Mouse (Mus musculus) embryonic facial prominence, embryonic 12.5 days (tissue): ENCODE results near the gene Ncf4. TPM values are rescaled to one million over a fixed set of nuclear protein-coding genes. Genes with fewer than 3 reads are reported as not detected.
"Not testable (repeated sequence)": the region's sequence is repeated elsewhere in the genome, so short reads cannot be mapped to it uniquely, and the experiment has no call there.

Experiments
- ATAC-seq: fragments of 200-750 bp; cut with Nextera tagmentation; 2 replicates; pipeline ENCODE4 v1.8.0; 2017; ENCODE audit not compliant: insufficient number of reproducible peaks, insufficient read depth, low FRiP score, low TSS enrichment
- H3K27ac ChIP-seq: fragments of 300-500 bp; sonication (generic); 2 replicates; pipeline ENCODE4 v1.5.1; 2016; ENCODE audit warnings: mild to moderate bottlenecking
- H3K27me3 ChIP-seq: fragments of 300-500 bp; sonication (generic); 2 replicates; pipeline ENCODE4 v1.6.1; 2016; ENCODE audit warnings: mild to moderate bottlenecking, moderate library complexity
- H3K36me3 ChIP-seq: fragments of 300-500 bp; sonication (generic); 2 replicates; pipeline ENCODE4 v1.6.1; 2016; ENCODE audit warnings: mild to moderate bottlenecking
- H3K4me1 ChIP-seq: fragments of 300-500 bp; sonication (generic); 2 replicates; pipeline ENCODE4 v1.6.1; 2016
- H3K4me2 ChIP-seq: fragments of 300-500 bp; sonication (generic); replicated peaks from 2 replicates; pipeline ENCODE4 v1.6.1; 2016; ENCODE audit warnings: mild to moderate bottlenecking, moderate library complexity
- H3K4me3 ChIP-seq: fragments of 300-500 bp; sonication (generic); 2 replicates; pipeline ENCODE4 v1.5.1; 2016; ENCODE audit warnings: mild to moderate bottlenecking
- H3K9ac ChIP-seq: fragments of 300-500 bp; sonication (generic); 2 replicates; pipeline ENCODE4 v1.6.1; 2016; ENCODE audit warnings: mild to moderate bottlenecking, moderate library complexity
- H3K9me3 ChIP-seq: fragments of 300-500 bp; sonication (generic); 2 replicates; pipeline ENCODE4 v1.6.1; 2016; ENCODE audit warnings: mild to moderate bottlenecking, moderate library complexity
- WGBS: fragments of 180-500 bp; shearing (Covaris S2); methylation state at CpG from one replicate; pipeline ENCODE4 v1.1.7; 2016; 5-methylcytosine and 5-hydroxymethylcytosine counted together
- polyA plus RNA-seq: library from polyadenylated mRNA; unstranded; fragments of >200 nt; fragmentation: Nextera tagmentation; extraction: Ambion mirVana; gene quantifications from 2 replicates; pipeline ENCODE4 v1.2.1, GENCODE M21; 2016

Gene Ncf4
- polyA plus RNA-seq, 1 experiment from 2014 or later, result 5.8 TPM

DNA sequence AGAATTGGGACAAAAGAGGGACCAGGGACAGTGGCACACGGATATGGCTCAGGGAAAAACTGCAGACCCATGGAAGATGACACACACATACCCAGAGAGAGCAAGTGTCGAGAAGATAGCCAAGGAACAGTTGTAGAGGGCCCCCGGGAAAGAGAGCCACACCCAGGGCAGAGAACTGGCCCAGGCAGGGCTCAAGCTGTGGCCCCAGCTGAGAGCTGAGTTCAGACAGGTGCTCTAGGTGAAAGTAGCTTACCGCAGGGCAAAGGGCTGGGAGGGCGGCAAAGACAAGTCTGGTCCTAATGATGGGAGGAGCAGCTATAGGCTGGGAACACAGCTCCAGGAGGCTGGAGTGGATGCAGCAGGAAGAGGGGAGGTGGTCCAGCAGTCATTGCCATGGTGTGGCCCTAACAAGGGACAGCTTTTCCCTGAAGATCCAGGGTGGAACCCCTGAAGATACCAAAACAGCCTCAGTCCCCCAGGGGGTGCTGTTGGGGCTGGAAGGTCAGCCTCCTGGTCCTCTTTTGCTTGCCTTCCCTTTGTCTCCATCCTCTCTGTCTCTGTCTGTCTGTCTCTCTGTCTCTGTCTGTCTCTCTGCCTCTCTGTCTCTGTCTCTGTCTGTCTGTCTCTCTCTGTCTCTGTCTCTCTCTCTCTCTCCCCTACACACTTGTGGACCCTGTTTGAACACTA lies 9.6 kb upstream of the Ncf4 start:
- 71% methylated on average over 5 of the region's 5 CpGs for WGBS
- Histone ChIP-seq H3K9ac (no peak overlapping the region), H3K4me3 (no peak overlapping the region), H3K27me3 (peaks cover 8% of the 10 kb centered on the region; the same call in 1 of the 2 replicates), H3K4me2 (no peak overlapping the region), H3K27ac (no peak overlapping the region), H3K4me1 (0 out of 2 replicates have a peak, but pooled peaks cover 3% of the 10 kb centered on the region), H3K9me3 (no peaks in the 10 kb centered on the region), H3K36me3 (no peaks in the 10 kb centered on the region)
- ATAC-seq, result no peak

- H3K27ac ChIP-seq, result no peak overlapping the region
- peaks cover 8% of the 10 kb centered on the region; the same call in 1 of the 2 replicates for H3K27me3 ChIP-seq
- no peaks in the 10 kb centered on the region for H3K36me3 ChIP-seq
- no peak overlapping the region for H3K4me3 ChIP-seq
- ATAC-seq, result no peak
- no peaks in the 10 kb centered on the region for H3K9me3 ChIP-seq
- 23% methylated on average over 10 of the region's 10 CpGs for WGBS
- H3K4me2 ChIP-seq, result no peak overlapping the region
- H3K4me1 ChIP-seq, result no peaks in the 10 kb centered on the region
- no peak overlapping the region for H3K9ac ChIP-seq
Measured at GRCm38 (mm10) chr15:78239453-78239852, 5.1 kb upstream of the Ncf4 start.

GRCm38 (mm10) chr15:78239956-78240617 lies 4.5 kb upstream of the Ncf4 start:
- H3K27me3 ChIP-seq, result peaks cover 6% of the 10 kb centered on the region; the same call in 1 of the 2 replicates
- 70% methylated on average over 14 of the region's 14 CpGs for WGBS
- H3K4me1 ChIP-seq, result no peaks in the 10 kb centered on the region
- H3K4me2 ChIP-seq, result no peak overlapping the region
- H3K36me3 ChIP-seq, result no peaks in the 10 kb centered on the region
- no peak overlapping the region for H3K9ac ChIP-seq
- no peak for ATAC-seq
- H3K9me3 ChIP-seq, result no peaks in the 10 kb centered on the region
- no peak overlapping the region for H3K27ac ChIP-seq
- no peak overlapping the region for H3K4me3 ChIP-seq

GRCm38 (mm10) chr15:78241335-78241734 lies 3.3 kb upstream of the Ncf4 start:
- Histone ChIP-seq H3K4me3 (no peak overlapping the region), H3K9me3 (no peaks in the 10 kb centered on the region), H3K27ac (no peak overlapping the region), H3K27me3 (peaks cover 6% of the 10 kb centered on the region; the same call in 1 of the 2 replicates), H3K4me2 (no peak overlapping the region), H3K36me3 (no peaks in the 10 kb centered on the region), H3K9ac (no peak overlapping the region), H3K4me1 (no peaks in the 10 kb centered on the region)
- ATAC-seq, result no peak
- WGBS, result 38% methylated on average over 11 of the region's 11 CpGs

DNA sequence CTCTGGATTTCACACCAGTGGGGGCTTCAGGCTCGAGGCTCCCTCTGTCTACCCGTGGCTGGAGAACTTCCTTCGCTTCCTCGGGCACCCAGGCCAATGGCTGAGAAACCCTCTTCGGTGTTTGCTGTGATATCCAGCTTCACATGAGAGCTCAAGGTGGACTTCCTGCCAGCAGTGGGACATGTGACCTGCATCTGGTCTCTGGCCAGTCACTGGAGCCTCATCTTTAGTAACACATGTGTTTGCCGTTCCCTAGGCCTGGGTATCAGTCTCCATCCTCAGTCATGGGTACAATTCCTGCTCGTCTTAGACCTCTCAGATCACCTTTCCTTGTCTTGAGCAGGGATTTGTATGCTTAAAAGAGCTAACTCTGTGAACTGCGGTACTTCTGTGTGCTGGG lies 1.5 kb upstream of the Ncf4 start:
- WGBS, result 74% methylated on average over 8 of the region's 8 CpGs
- Histone ChIP-seq H3K9me3 (no peaks in the 10 kb centered on the region), H3K9ac (no peak overlapping the region), H3K36me3 (no peaks in the 10 kb centered on the region), H3K4me2 (no peak overlapping the region), H3K27ac (no peak overlapping the region), H3K4me3 (no peak overlapping the region), H3K27me3 (peaks cover 6% of the 10 kb centered on the region; the same call in 1 of the 2 replicates), H3K4me1 (no peaks in the 10 kb centered on the region)
- ATAC-seq, result no peak

- no peak overlapping the region for H3K4me3 ChIP-seq
- no peaks in the 10 kb centered on the region for H3K36me3 ChIP-seq
- no peak overlapping the region for H3K27ac ChIP-seq
- no peaks in the 10 kb centered on the region for H3K4me1 ChIP-seq
- H3K4me2 ChIP-seq, result no peak overlapping the region
- ATAC-seq, result no peak
- WGBS, result 71% methylated on average over 6 of the region's 6 CpGs
- peaks cover 3% of the 10 kb centered on the region; the same call in 1 of the 2 replicates for H3K27me3 ChIP-seq
- no peaks in the 10 kb centered on the region for H3K9me3 ChIP-seq
- no peak overlapping the region for H3K9ac ChIP-seq
Measured at GRCm38 (mm10) chr15:78243774-78244173, 827 bp upstream of the Ncf4 start.

GRCm38 (mm10) chr15:78246143-78247116 lies 1.8 kb downstream of the Ncf4 start:
- H3K9ac ChIP-seq, result no peak overlapping the region
- 80% methylated on average over 18 of the region's 18 CpGs for WGBS
- H3K4me1 ChIP-seq, result no peaks in the 10 kb centered on the region
- H3K36me3 ChIP-seq, result no peaks in the 10 kb centered on the region
- no peak overlapping the region for H3K4me2 ChIP-seq
- no peak overlapping the region for H3K27ac ChIP-seq
- no peak overlapping the region for H3K4me3 ChIP-seq
- no peaks in the 10 kb centered on the region for H3K27me3 ChIP-seq
- H3K9me3 ChIP-seq, result no peaks in the 10 kb centered on the region
- no peak for ATAC-seq

DNA sequence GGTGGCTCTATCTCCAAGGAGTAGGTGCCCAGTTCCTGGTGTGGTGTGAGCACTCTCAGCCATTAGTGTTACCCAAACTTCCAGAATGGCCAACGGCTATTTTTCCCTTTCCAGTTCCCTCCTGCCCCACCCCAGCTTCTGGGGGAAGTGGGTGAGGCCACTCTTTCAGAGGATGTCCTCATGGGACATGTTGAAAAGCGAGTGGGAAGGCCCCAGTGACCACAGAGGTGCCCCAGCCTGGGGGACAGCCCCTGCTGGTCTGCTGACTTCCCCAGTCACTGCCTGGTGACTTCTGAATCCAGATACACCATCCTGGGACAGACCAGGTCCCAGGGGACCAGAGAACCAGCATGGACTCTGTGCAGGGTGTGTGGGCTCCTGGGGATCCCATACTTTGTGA lies 3.1 kb downstream of the Ncf4 start:
- 65% methylated on average over 2 of the region's 2 CpGs for WGBS
- Histone ChIP-seq H3K4me1 (no peaks in the 10 kb centered on the region), H3K27ac (no peak overlapping the region), H3K9ac (no peak overlapping the region), H3K4me3 (no peak overlapping the region), H3K27me3 (0 out of 2 replicates have a peak, but pooled peaks cover 2% of the 10 kb centered on the region), H3K4me2 (no peak overlapping the region), H3K9me3 (no peaks in the 10 kb centered on the region), H3K36me3 (no peaks in the 10 kb centered on the region)
- ATAC-seq, result no peak

DNA sequence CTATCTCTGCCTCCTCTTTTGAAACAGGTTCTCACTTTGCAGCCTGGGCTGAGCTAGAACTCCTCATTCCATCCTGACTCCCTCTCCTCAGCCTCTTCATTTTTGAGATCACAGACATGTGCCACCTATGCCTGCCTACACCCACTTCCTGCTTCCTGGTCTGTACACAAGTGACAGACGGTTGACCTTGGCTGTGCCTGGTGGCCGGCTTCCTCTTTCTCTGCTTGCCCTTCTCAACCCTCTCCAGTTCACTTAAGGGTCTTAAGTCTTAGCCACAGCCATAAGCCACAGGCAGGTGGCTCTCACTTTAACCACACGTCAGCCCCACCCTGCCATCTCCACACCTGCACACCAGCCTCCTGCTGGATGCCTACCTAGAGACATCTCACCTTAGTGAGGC lies 3.8 kb downstream of the Ncf4 start:
- Histone ChIP-seq H3K4me2 (no peak overlapping the region), H3K27ac (no peak overlapping the region), H3K9me3 (no peaks in the 10 kb centered on the region), H3K4me3 (no peak overlapping the region), H3K4me1 (no peaks in the 10 kb centered on the region), H3K9ac (no peak overlapping the region), H3K27me3 (0 out of 2 replicates have a peak, but pooled peaks cover 3% of the 10 kb centered on the region), H3K36me3 (no peaks in the 10 kb centered on the region)
- ATAC-seq, result no peak
- WGBS, result 73% methylated on average over 3 of the region's 3 CpGs

DNA sequence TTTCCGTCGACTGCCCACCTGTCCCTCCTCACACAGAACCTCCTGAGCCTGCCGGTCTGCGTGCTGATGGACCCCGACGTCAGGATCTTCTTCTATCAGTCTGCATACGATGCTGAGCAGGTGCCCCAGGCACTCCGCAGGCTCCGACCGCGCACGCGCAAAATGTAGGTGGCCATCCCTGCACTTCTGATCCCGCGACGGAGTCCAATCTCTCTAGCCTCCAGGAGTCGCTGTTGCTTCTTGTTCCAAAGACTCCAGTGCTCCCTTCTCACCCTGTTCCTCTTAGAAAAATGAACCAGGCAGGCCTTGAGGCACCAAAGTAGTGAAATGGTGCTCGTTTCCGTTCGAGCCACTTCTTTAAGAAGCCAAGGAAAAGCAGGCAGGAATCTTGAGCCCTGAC lies 10.2 kb downstream of the Ncf4 start:
- Histone ChIP-seq H3K9me3 (no peaks in the 10 kb centered on the region), H3K4me2 (no peak overlapping the region), H3K4me1 (no peaks in the 10 kb centered on the region), H3K36me3 (no peaks in the 10 kb centered on the region), H3K27ac (no peak overlapping the region), H3K4me3 (no peak overlapping the region), H3K27me3 (peaks cover 25% of the 10 kb centered on the region), H3K9ac (no peak overlapping the region)
- ATAC-seq, result no peak
- WGBS, result 20% methylated on average over 20 of the region's 20 CpGs

GRCm38 (mm10) chr15:78256602-78257259 lies 12.1 kb downstream of the Ncf4 start:
- H3K9ac ChIP-seq, H3K4me2 ChIP-seq, H3K4me3 ChIP-seq, H3K9me3 ChIP-seq, H3K4me1 ChIP-seq, H3K27ac ChIP-seq, ATAC-seq, H3K36me3 ChIP-seq: not testable (repeated sequence)
- H3K27me3 ChIP-seq, result peaks cover 25% of the 10 kb centered on the region
